Mouse (Mus musculus): ENCODE measurements around the gene Shld2. TPM values are rescaled to one million over a fixed set of nuclear protein-coding genes. Genes with fewer than 3 reads are reported as not detected.
"Not testable (repeated sequence)": the region's sequence is repeated elsewhere in the genome, so short reads cannot be mapped to it uniquely, and the experiment has no call there.

Shld2 gene
- polyA plus RNA-seq, 1 experiment, result 5.0 TPM

GRCm38 (mm10) chr14:34288396-34288795 is 21.9 kb downstream of the Shld2 start:
- DNase-seq (ENCODE audit: low spot score), result no peak

- DNase-seq (ENCODE audit: low spot score), result no peak
Observed at GRCm38 (mm10) chr14:34281736-34282269, 28.5 kb downstream of the Shld2 start.

GRCm38 (mm10) chr14:34280798-34281197 is 29.5 kb downstream of the Shld2 start:
- no peak for DNase-seq (ENCODE audit: low spot score)

DNA sequence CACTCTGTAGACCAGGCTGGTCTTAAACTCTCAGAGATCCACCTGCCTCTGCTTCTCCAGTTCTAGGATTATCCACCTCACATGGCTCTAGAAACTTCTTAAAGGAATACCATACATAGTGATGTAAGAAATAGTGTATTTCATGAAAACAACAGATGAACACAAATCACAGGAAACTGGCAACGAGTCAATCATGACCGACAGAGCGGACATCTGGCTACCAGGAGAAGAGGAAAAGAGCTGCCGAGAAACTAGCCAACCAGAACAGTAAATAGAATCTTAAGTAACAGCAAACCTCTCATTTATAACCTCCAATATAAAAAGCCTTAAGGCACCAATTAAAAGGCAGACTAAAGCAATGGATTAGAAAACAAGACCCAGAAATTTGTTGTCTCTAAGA is 30.6 kb downstream of the Shld2 start:
- DNase-seq (ENCODE audit: low spot score), result no peak

DNA sequence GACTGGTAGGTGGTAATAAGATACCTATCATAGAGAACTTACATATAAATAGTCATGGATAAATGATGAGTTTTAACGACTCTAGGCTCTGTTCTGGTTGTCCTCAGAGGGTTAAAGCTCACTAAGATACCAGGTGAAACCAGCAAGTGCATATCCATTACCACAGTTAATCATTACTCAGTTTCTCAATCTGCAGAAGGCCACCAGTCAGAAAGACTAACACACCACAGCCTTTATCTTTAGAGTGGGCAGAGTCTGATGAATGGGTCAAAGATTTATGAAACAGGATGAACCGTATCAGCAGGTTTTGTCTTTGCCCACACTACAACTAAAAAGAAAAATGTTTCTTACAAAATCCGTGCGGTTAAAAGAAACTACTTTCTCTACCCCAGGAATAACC is 35.1 kb downstream of the Shld2 start:
- DNase-seq (ENCODE audit: low spot score), result no peak

- DNase-seq (ENCODE audit: low spot score), result no peak
Observed at GRCm38 (mm10) chr14:34274141-34274540, 36.2 kb downstream of the Shld2 start.

DNA sequence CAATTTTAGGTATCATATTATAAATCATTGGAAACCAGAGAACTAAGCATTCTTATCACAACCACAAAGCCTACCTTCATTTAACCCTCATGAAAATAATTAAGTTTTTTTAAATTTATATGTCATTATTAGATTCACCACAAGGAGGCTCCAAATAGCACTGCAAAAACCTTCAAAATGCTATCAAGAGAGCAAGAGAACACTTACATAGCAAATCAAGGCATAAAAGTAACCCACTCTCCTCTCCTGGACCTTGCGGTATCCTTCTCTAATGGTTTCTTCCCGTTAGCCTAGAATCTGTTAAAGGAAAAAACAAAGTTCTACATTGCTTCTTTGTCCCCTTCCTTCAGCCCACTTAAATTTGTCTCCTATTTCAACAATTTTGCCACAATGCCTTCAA is 37.0 kb downstream of the Shld2 start:
- no peak for DNase-seq (ENCODE audit: low spot score)

DNA sequence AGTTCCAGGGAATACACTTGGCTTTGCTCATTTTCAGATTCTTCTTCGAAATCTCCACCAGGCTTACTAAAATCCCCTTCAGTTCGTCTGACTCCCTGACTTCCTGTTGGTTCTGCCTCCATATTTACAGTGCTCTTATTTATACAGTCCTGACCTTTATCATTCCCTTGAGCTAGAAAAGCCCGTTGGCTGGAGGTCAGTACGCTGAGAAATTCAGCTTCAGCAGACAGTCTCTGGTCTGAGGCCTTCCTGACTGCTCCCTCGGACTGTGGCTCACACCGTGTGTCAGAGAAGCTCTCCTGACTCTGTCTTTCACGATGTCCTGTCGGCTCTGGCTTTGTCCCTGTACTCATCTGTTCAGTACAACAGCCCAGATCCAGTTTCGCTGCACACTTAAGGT is 42.2 kb downstream of the Shld2 start:
- DNase-seq (ENCODE audit: low spot score), result no peak

DNA sequence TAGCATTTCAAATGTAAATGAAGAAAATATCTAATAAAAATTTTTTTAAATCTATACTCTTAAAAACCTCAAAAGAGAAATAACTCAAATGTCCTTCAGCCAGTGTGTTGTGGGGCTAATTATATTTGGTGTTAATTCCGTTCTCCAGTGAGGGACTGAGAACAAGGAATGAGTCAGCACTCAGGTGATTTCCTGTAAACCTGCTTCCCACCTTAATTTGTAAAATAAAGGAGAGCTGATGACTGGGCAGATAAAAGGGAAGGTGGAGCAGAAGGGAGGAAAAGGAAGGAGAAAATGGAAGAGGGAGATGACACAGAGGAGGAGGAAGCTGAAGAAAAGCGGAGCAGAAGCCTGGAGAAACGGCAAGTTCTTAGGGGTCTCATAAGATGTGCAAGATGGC is 51.8 kb downstream of the Shld2 start:
- not testable (repeated sequence) for DNase-seq (ENCODE audit: low spot score)

DNA sequence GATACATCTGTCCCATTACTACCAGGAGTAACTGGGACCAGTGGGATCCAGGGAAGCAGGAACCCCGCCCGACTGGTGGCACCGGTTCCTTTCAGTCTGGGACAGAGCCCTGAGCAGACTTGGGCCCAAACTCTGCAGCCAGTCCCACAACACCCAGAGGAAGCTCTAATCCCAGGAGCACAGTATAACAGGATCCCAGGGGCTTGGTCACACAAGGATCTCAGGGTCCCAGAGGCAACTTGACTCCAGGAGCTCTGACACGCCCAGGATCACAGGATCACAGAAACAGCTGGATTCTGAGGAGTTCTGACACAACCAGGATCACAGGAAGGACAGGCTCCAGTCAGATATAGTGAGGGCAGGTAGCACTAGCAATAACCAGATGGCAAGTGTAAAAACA is 57.0 kb downstream of the Shld2 start:
- DNase-seq (ENCODE audit: low spot score), result no peak

- DNase-seq (ENCODE audit: low spot score), result no peak
Observed at GRCm38 (mm10) chr14:34252470-34253145, 57.7 kb downstream of the Shld2 start.

GRCm38 (mm10) chr14:34240676-34241075 is 69.6 kb downstream of the Shld2 start:
- DNase-seq (ENCODE audit: low spot score), result no peak

DNA sequence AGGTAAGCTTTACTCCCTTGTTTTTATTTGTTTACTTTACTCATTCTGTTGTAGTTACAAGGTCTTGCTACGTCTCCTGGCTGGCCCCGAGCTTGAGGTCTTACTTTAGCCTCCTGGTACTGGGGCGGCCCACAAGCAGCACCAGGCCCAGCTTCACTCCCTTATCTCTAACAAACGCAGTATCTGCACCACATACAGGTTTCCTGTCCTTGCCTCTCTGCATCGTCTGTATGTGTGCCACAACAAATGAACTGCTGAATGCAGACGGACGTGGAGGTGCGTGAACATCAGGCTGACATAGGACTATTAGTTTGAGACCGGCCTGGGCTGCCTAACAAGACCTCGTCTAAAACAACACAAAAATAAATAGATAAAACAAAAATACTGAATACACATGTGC is 70.0 kb downstream of the Shld2 start:
- DNase-seq (ENCODE audit: low spot score), result no peak

DNA sequence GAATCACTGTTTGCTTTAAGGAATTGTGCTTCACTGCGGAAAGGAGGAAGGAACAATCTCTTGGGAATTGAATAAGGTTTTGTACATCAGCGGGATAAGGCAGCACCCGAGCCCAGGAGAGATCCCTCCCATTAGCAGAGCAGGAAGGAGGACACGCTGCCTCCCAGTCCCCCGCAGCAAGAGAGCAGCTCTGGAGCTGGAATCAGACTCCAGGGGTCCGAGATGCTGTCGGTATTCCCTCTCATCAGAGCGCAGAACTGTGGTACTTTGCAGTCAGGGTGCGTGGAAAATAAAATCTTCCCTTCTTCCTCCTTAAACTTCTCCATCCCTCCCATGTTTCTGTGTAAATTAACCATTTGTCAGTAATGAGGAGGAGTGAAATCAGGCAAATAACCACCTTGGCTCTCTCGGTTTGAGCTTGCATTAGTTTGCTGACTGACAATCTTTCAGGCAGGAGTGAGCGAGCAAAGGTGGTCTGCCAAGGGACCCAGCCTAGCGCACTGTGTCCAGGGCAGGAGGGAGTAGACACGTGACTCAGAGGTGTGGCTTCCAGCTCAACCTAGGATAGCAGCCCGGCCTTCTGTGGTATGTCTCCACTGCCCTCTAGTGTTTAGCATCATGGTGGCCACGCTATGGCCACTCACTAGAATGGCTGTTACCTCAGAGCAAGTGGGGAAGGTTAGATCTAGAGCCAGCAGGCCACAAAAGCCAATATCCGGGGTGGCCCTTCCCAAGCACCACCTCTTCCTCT is 75.5 kb downstream of the Shld2 start:
- DNase-seq (ENCODE audit: low spot score), result no peak

GRCm38 (mm10) chr14:34233846-34234245 is 76.4 kb downstream of the Shld2 start:
- no peak for DNase-seq (ENCODE audit: low spot score)

DNA sequence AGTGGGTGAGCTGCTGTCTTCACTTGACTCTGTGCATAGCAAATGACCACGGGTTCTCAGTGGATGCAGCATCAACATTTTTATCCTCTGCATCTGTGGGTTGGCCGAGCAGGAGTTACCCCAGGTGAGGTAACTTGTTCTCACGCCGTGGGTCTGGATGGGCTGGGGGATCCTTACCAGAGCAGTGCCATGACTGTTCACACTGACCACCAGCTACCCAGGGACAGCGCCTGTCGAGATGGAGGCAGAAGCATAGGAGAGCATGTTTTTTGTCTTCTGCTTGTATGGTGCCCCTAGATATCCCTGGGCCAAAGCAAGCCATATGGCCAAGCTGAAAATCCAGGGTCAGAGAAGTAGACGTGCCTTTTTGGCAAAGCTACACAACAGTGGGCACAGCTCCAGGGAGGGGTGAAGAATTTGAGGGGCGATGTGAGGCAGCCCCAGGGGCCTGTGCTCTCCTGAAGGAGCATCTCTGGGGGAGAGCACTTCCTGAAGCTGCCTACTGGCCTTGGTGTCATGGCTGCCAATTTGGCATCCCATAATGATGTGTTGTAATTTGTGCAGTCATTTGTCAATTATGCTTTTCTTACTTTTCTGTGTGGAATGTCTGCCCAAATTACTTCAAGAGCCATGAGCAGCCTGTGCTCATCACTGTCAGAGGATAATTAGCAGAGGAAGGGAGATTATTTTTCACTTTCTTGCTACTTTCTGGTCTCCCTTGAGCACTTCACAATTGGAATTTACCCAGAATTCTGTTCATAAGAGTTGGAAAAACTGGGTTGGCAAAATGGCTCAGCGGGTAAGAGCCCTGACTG is 77.2 kb downstream of the Shld2 start:
- no peak for DNase-seq (ENCODE audit: low spot score)

DNA sequence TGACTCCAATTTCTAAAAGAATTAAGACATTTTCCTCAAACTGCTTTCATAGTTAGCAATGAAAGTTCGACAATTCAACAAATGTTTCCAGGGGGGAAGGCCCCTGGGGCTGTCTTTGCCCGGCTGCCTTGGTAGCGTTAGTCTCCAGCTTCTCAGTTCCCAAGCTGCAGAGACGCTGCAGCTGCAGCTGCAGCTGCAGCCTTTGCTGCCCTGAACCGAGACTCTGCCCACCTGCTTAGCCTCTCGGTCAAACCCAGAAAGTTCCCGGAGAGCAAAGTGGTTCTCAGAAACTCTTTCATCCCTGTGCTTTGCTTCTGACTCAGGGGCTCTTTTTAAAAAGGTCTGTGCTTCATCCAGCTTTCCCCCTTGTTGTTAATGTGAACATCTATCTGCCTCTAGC is 78.0 kb downstream of the Shld2 start:
- no peak for DNase-seq (ENCODE audit: low spot score)

GRCm38 (mm10) chr14:34228830-34229506 is 81.3 kb downstream of the Shld2 start:
- no peak for DNase-seq (ENCODE audit: low spot score)

GRCm38 (mm10) chr14:34227981-34228380 is 82.3 kb downstream of the Shld2 start:
- no peak for DNase-seq (ENCODE audit: low spot score)

- DNase-seq (ENCODE audit: low spot score), result no peak
Observed at GRCm38 (mm10) chr14:34226566-34226965, 83.7 kb downstream of the Shld2 start.

- no peak for DNase-seq (ENCODE audit: low spot score)
Observed at GRCm38 (mm10) chr14:34225986-34226385, 84.3 kb downstream of the Shld2 start.

DNA sequence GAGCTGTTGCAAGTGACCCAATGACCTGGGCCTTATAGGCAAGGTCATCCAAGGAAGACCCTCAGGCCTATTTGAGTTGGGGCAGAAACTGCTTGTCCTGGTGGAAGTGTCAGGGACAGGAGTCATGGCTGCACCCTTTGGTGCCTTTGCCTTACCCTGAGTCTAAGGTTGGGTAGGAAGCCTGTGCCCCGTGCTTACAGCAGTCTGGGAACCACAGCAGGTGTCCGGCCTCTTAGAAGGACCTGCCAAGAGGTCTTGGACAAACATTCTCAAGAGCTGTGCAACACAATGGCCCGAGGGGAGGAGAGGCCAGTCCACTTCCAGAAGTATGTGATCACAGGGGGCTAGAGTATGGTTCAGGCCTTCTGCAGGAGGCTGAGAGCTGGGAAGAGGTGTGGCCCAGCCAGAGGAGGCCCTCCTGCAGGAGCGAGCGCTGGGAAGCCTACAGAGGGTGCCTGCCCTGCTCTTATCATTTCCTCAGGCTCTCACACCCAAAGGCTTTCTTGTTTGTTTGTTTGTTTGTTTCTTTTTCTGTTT is 86.9 kb downstream of the Shld2 start:
- DNase-seq (ENCODE audit: low spot score), result no peak
